Mouse (Mus musculus) heart, adult 2 months (tissue): ENCODE results near the gene Cysltr2.

Source experiments
- CTCF ChIP-seq: fragments of 200-600 bp; IDR thresholded peaks from 2 replicates; pipeline ENCODE4 v1.8.1; 2022; ENCODE audit warnings: antibody characterized with exemption, mild to moderate bottlenecking, moderate library complexity
- POLR2A ChIP-seq: fragments of 200-500 bp; IDR thresholded peaks from 2 replicates; pipeline ENCODE4 v1.6.1; 2011; ENCODE audit warnings: mild to moderate bottlenecking, low read depth, low read length, control low read depth; ENCODE audit not compliant: insufficient read depth

DNA sequence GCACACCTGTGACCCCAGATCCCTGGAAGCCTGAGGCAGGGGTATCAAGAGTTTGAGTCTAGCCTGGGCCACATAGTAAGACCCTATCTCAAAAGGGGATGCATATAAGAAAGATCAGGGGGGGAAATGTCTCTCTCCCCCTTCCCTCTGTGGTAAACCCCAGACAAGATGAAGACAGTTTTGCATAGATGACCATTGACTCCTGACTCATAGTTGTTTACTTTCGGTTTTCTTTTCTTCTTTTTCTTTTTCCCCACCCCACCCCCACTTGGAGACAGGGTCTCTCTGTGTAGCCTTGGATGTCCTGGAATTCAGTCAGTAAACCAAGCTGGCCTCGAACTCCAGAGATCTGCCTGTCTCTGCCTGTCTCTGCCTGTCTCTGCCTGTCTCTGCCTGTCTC, 9.8 kb upstream of the Cysltr2 start:
- TF ChIP-seq POLR2A (no peak), CTCF (no peak)
